Mouse (Mus musculus) lung, embryonic 16.5 days (tissue): ENCODE results near the gene Kdm2a. TPM values are rescaled to one million over a fixed set of nuclear protein-coding genes. Genes with fewer than 3 reads are reported as not detected.

ENCODE experiments used
- ATAC-seq: fragments of 200-750 bp; cut with Nextera tagmentation; 2 replicates; pipeline ENCODE4 v1.8.0; 2017; ENCODE audit warnings: low read depth, mild to moderate bottlenecking, moderate library complexity
- H3K27ac ChIP-seq: fragments of 300-500 bp; sonication (generic); 2 replicates; pipeline ENCODE4 v1.5.1; 2014; ENCODE audit warnings: mild to moderate bottlenecking, control low read depth, low read length
- H3K27me3 ChIP-seq: fragments of 300-500 bp; sonication (generic); 2 replicates; pipeline ENCODE4 v1.6.1; 2014; ENCODE audit warnings: low read depth, low read length, mixed read lengths; ENCODE audit not compliant: control insufficient read depth, insufficient read depth
- H3K36me3 ChIP-seq: fragments of 300-500 bp; sonication (generic); 2 replicates; pipeline ENCODE4 v1.6.1; 2014; ENCODE audit warnings: low read length; ENCODE audit not compliant: control insufficient read depth, insufficient read depth
- H3K4me1 ChIP-seq: fragments of 300-500 bp; sonication (generic); replicated peaks from 2 replicates; pipeline ENCODE4 v1.6.1; 2014; ENCODE audit warnings: low read length, mixed read lengths; ENCODE audit not compliant: control insufficient read depth, insufficient read depth
- H3K4me2 ChIP-seq: fragments of 300-500 bp; sonication (generic); 2 replicates; pipeline ENCODE4 v1.6.1; 2014; ENCODE audit warnings: low read depth, low read length, control low read depth
- H3K4me3 ChIP-seq: fragments of 300-500 bp; sonication (generic); 2 replicates; pipeline ENCODE4 v1.5.1; 2014; ENCODE audit warnings: mild to moderate bottlenecking, low read length, control low read depth
- H3K9ac ChIP-seq: fragments of 300-500 bp; sonication (generic); 2 replicates; pipeline ENCODE4 v1.6.1; 2014; ENCODE audit warnings: low read length, control low read depth
- H3K9me3 ChIP-seq: fragments of 300-500 bp; sonication (generic); 2 replicates; pipeline ENCODE4 v1.6.1; 2016; ENCODE audit warnings: low read length; ENCODE audit not compliant: control insufficient read depth
- WGBS: fragments of 180-500 bp; shearing (Covaris S2); extraction: QIAGEN DNeasy Blood & Tissue Kit; methylation state at CpG from one replicate; pipeline ENCODE4 v1.1.7; 2014; 5-methylcytosine and 5-hydroxymethylcytosine counted together
- polyA plus RNA-seq: library from polyadenylated mRNA; unstranded; fragments of >200 nt; fragmentation: Nextera tagmentation; extraction: Ambion mirVana; gene quantifications from 2 replicates; pipeline ENCODE4 v1.2.1, GENCODE M21; 2015

The Kdm2a gene
- 35.1 and 42.9 TPM in 2 replicates for polyA plus RNA-seq

GRCm38 (mm10) chr19:4397798-4398629, at the start of gene Kdm2a:
Gene Kdm2a, minus strand, starts transcription at chr19:4398285.
- under 1% methylated on average over 56 of the region's 82 CpGs for WGBS
- Histone ChIP-seq H3K4me1 (peaks cover 14% of the 10 kb centered on the region; the same call in 1 of the 2 replicates), H3K4me3 (peak within 1 kb of the TSS; percentile 91), H3K36me3 (0 out of 2 replicates have a peak, but pooled peaks cover under 1% of the 10 kb centered on the region), H3K9me3 (no peaks in the 10 kb centered on the region; the same call in 1 of the 2 replicates), H3K27ac (peak within 1 kb of the TSS; percentile 84), H3K9ac (peak within 1 kb of the TSS; percentile 86), H3K27me3 (no peaks in the 10 kb centered on the region), H3K4me2 (peak within 1 kb of the TSS; percentile 93)
- peak; percentile 10; the same call in 1 of the 2 replicates for ATAC-seq

- Histone ChIP-seq H3K27me3 (no peaks in the 10 kb centered on the region), H3K4me2 (no peak overlapping the region), H3K4me1 (peaks cover under 1% of the 10 kb centered on the region; the same call in 1 of the 2 replicates), H3K9me3 (no peaks in the 10 kb centered on the region), H3K4me3 (no peak overlapping the region), H3K9ac (no peak overlapping the region), H3K27ac (no peak overlapping the region), H3K36me3 (no peaks in the 10 kb centered on the region)
- 87% methylated on average over 9 of the region's 9 CpGs for WGBS
- no peak for ATAC-seq
Measured at GRCm38 (mm10) chr19:4447445-4447844, 49.4 kb upstream of the Kdm2a start.

- no peak for ATAC-seq
- Histone ChIP-seq H3K36me3 (no peaks in the 10 kb centered on the region), H3K4me2 (no peak overlapping the region), H3K27me3 (no peaks in the 10 kb centered on the region), H3K27ac (no peak overlapping the region), H3K9ac (no peak overlapping the region), H3K4me1 (peaks cover 6% of the 10 kb centered on the region), H3K4me3 (no peak overlapping the region), H3K9me3 (no peaks in the 10 kb centered on the region)
- WGBS: 81% methylated on average over 8 of the region's 8 CpGs
Measured at GRCm38 (mm10) chr19:4446661-4447420, 48.8 kb upstream of the Kdm2a start.

GRCm38 (mm10) chr19:4442408-4442807, 44.3 kb upstream of the Kdm2a start:
- Histone ChIP-seq H3K9ac (no peak overlapping the region), H3K4me3 (no peak overlapping the region), H3K9me3 (no peaks in the 10 kb centered on the region), H3K4me2 (no peak overlapping the region), H3K27me3 (no peaks in the 10 kb centered on the region), H3K36me3 (no peaks in the 10 kb centered on the region), H3K4me1 (peaks cover 33% of the 10 kb centered on the region), H3K27ac (peak overlapping the region; percentile 65)
- WGBS: 6% methylated on average over 3 of the region's 3 CpGs
- peak; percentile 21; the same call in 1 of the 2 replicates for ATAC-seq

- H3K4me3 ChIP-seq: no peak overlapping the region
- no peaks in the 10 kb centered on the region for H3K27me3 ChIP-seq
- peaks cover 33% of the 10 kb centered on the region for H3K4me1 ChIP-seq
- H3K9me3 ChIP-seq: no peaks in the 10 kb centered on the region
- H3K36me3 ChIP-seq: no peaks in the 10 kb centered on the region
- 29% methylated on average over 10 of the region's 10 CpGs for WGBS
- peak; percentile 48 for ATAC-seq
- H3K27ac ChIP-seq: peak overlapping the region; percentile 65
- peak overlapping the region; percentile 20; the same call in 1 of the 2 replicates for H3K4me2 ChIP-seq
- H3K9ac ChIP-seq: no peak overlapping the region
Measured at GRCm38 (mm10) chr19:4441621-4442161, 43.6 kb upstream of the Kdm2a start.

- no peak overlapping the region for H3K4me3 ChIP-seq
- 22% methylated on average over 6 of the region's 6 CpGs for WGBS
- H3K9ac ChIP-seq: no peak overlapping the region
- no peaks in the 10 kb centered on the region for H3K36me3 ChIP-seq
- H3K27me3 ChIP-seq: no peaks in the 10 kb centered on the region
- H3K4me1 ChIP-seq: peaks cover 33% of the 10 kb centered on the region
- H3K27ac ChIP-seq: no peak overlapping the region; the same call in 1 of the 2 replicates
- ATAC-seq: no peak
- no peaks in the 10 kb centered on the region for H3K9me3 ChIP-seq
- H3K4me2 ChIP-seq: no peak overlapping the region
Measured at GRCm38 (mm10) chr19:4441090-4441591, 43.1 kb upstream of the Kdm2a start.

- Histone ChIP-seq H3K4me3 (peak overlapping the region; percentile 86), H3K27ac (peak overlapping the region; percentile 20; the same call in 1 of the 2 replicates), H3K9ac (peak overlapping the region; percentile 37)
Measured at GRCm38 (mm10) chr19:4440222-4440621, 42.1 kb upstream of the Kdm2a start.

GRCm38 (mm10) chr19:4439161-4439801, 41.2 kb upstream of the Kdm2a start, which contains the start of gene Rhod:
Gene Rhod, minus strand, starts transcription at chr19:4439432.
- ATAC-seq: peak; percentile 79
- Histone ChIP-seq H3K4me1 (peaks cover 33% of the 10 kb centered on the region), H3K27me3 (no peaks in the 10 kb centered on the region), H3K9me3 (no peaks in the 10 kb centered on the region), H3K4me3 (peak within 1 kb of the TSS; percentile 86), H3K9ac (peak within 1 kb of the TSS; percentile 92), H3K4me2 (peak within 1 kb of the TSS; percentile 86), H3K36me3 (peaks cover 5% of the 10 kb centered on the region; the same call in 1 of the 2 replicates), H3K27ac (peak within 1 kb of the TSS; percentile 41)
- under 1% methylated on average over 46 of the region's 51 CpGs for WGBS

More at GRCm38 (mm10) chr19:4440222-4440621, 42.1 kb upstream of the Kdm2a start:
- H3K4me1 ChIP-seq: peaks cover 33% of the 10 kb centered on the region
- peak; percentile 36; the same call in 1 of the 2 replicates for ATAC-seq
- 6% methylated on average over 8 of the region's 8 CpGs for WGBS
- no peaks in the 10 kb centered on the region for H3K9me3 ChIP-seq
- peak overlapping the region; percentile 86 for H3K4me2 ChIP-seq
- peaks cover 5% of the 10 kb centered on the region; the same call in 1 of the 2 replicates for H3K36me3 ChIP-seq
- no peaks in the 10 kb centered on the region for H3K27me3 ChIP-seq
